Mouse (Mus musculus) ES-E14 (cell line): ENCODE data around the gene Rab37.

Source experiments
- CHD2 ChIP-seq: IDR thresholded peaks from 2 replicates; pipeline ENCODE4 v1.6.1; 2014; ENCODE audit warnings: mild to moderate bottlenecking, low read depth, low read length, inconsistent platforms
- ZC3H11A ChIP-seq: IDR thresholded peaks from 2 replicates; pipeline ENCODE4 v1.6.1; 2012; ENCODE audit warnings: low read depth, mild to moderate bottlenecking, inconsistent platforms, low read length, borderline replicate concordance

DNA sequence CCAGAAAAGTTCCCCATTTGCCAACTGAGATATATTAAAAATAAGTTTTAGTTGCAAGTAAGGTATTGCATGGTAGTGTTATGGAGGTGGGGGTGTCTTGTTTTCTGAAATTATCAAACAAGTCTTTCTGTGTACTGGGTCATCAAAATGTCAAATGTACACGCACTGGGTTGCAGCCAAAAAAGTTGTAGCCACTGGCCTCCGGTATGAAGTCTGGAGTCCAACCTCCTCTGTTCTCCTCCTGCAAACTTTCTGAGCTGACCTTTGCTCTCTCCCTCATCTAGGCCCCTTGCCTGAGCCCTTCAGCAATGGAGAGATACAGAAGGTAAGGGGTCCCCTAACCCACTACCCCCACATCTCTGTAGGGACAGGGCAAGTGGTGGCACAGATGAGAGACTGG is 87.5 kb downstream of the Rab37 start:
- no peak for TF ChIP-seq CHD2
- TF ChIP-seq ZC3H11A: no peak
